Mouse (Mus musculus): ENCODE measurements around the gene Ptger4. TPM values are rescaled to one million over a fixed set of nuclear protein-coding genes. Genes with fewer than 3 reads are reported as not detected.

Ptger4 gene
- polyA plus RNA-seq (2012; rRNA removed; ENCODE audit: low replicate concordance): 28.6 and 39.1 TPM in 2 replicates

DNA sequence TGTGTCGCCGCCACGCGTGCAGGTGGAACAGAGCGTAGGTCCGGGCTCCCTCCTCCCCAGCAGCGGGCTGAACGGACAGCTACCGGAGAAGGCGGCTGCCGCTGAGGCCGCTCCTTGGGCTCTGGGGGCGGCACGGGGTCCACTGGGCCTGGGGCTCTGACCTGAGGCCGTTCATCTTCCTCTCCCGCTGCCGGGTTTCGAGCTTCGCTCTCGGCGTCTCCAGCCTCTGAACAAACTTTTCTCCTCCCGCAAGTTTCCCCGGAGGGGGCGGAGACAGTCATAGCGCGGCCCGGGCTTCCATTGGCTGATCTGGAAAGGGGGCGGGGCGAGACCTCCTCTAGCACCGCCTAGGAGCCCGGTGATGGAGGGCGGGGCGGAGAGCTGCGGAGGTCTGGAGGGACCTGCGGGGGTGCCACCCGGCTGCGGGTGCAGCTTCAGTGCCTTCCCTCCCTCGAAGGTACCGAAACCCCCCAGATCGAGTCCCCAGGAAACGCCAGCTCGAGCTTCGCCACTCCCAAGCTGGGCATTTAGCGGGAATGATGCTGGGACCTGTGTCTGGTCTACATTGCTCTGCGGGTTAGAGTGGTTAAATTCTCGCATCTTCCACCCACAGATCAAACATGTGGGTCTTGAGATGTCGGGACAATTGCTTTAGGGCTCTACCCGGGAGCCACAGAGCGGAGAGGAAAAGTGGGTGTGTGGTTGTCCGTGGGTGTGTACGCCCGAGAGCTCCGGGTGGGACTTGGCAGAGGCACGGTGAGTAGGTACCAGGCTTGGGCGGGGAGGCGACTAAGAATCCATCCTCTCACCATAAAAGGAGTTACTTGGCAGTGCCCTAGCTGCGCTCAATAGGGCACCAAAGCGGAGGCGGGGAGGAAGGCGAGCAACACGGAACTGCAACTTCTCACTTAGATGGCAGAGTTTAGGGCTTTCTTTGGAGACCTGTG lies at the start of gene Ptger4:
Gene Ptger4, minus strand, starts transcription at position 229 of the 947 bp plus-strand sequence.

DNA sequence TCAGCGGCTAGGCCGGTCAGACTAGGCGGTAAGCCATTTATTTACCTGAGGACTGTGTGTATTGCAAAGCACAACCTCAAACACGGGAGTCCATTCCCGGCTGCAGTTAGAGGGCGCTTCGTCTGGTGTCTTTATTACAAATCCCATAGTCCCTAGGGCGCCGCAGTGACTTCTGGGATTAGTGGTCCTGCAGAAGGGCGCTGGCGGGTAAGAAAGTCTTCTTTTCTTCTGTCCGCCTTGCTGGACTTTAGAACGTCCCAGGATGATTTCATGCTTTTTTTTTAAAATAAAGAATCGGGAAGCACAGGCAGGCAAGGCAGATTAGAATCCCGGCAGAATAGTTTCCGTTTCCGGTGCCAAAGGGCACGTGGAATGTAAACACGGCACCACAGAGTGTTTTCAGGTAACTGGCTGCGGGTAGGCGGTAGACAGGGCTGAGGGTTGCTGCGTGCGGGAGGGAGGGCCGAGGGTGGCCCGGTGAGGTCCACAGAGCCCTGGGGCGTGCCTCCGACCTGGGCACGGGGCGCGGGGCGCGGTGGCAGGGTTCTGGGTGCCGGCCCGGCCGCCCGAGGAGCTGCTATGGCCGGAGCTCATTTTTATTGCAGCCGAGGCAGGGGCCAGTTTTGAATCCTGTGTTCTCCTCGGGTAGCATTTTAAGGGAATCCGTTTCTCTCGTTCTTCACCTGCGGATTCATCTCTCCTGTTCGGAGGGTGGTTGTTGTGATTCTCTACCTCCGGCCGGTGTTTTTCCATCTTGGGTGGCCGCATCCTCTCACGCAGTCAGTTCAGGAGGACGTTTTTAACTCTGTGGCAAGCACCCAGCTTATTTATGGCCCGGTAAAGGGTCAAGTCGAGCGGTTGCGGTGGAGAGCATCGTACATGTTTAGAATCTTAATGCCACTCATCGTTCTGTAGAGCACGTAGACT lies 58.4 kb downstream of the Ptger4 start, which contains the start of gene Ttc33:
Gene Ttc33, plus strand, starts transcription at position 160 of the 927 bp plus-strand sequence.

Other genes starting within 250 kb of the Ptger4 start
- 0.12 TPM in 2 replicates for gene C7, start 180.4 kb downstream of the Ptger4 start, polyA plus RNA-seq (2012; rRNA removed; ENCODE audit: low replicate concordance)
- 0.88 and 1.1 TPM in 2 replicates for gene Card6, start 135.6 kb downstream of the Ptger4 start, polyA plus RNA-seq (2012; rRNA removed; ENCODE audit: low replicate concordance)
- 132 and 169 TPM in 2 replicates for gene Rpl37, start 127.5 kb downstream of the Ptger4 start, polyA plus RNA-seq (2012; rRNA removed; ENCODE audit: low replicate concordance)
- gene Prkaa1, start 100.3 kb downstream of the Ptger4 start, polyA plus RNA-seq (2012; rRNA removed; ENCODE audit: low replicate concordance): 0.62 and 0.86 TPM in 2 replicates
- gene Ttc33, start 58.7 kb downstream of the Ptger4 start, polyA plus RNA-seq (2012; rRNA removed; ENCODE audit: low replicate concordance): 0.55 and 0.82 TPM in 2 replicates

Data from duodenum, adult 2 months (tissue).